Mouse (Mus musculus) adrenal gland, adult 8-10 months (tissue): Measurements from ENCODE around the gene Grhl3. TPM values are rescaled to one million over a fixed set of nuclear protein-coding genes. Genes with fewer than 3 reads are reported as not detected.

ENCODE experiments used
- DNase-seq: peaks from one replicate; pipeline ENCODE4 v3.0.0; 2022
- total RNA-seq, 4 experiments: library from RNA; stranded (reverse); gene quantifications; 2 replicates each; pipeline ENCODE4 v1.2.4; 2022

Gene Grhl3
- total RNA-seq, 4 experiments from 2014 or later: 0.15 to 0.24 TPM; not detected in 2

GRCm38 (mm10) chr4:135572276-135572675 lies 1.2 kb downstream of the Grhl3 start:
- no peak for DNase-seq

DNA sequence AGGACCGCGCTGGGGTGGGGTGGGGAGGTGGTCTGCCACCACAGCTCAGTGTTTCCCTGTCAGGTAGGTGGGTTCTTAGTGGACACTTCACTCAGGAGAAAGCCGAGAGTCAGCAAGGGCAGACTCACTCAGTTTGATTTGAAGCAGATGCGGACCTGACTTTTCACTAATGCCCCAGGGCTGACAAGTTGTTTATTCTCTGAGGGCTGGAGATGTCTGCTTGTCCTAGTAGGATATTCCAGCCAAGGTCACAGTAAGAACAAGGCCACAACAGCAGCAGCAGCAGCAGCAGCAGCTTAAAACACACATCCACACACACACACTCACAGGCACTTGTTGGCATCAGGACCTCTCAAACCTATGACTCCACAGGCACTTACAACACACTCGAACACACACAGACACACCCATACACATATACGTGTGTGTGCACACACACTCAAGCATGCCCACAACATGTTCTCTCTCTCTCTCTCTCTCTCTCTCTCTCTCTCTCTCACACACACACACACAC lies 2.3 kb downstream of the Grhl3 start:
- no peak for DNase-seq

- DNase-seq: no peak
Measured at GRCm38 (mm10) chr4:135570152-135571036, 3.0 kb downstream of the Grhl3 start.

DNA sequence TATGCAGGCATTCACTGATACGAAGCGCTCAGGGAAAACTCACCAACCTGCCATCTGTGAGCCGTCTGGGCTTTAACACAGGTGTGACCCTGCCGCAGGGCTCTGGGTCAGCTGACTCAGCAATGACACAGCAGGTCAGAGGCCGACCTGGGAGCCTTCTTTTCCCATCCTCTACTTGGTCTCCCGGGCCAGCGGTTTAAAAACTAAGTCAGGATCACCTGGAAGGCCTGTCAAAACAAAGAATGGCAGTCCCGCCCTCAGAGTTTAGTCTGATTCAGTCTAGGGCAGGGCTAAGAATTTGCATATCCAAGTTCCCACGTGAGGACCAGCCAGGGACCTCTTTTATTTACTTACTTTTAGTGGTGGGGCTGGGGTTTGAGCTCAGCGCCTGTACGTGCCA lies 4.2 kb downstream of the Grhl3 start:
- no peak for DNase-seq

GRCm38 (mm10) chr4:135567484-135567883 lies 5.9 kb downstream of the Grhl3 start:
- no peak for DNase-seq

DNA sequence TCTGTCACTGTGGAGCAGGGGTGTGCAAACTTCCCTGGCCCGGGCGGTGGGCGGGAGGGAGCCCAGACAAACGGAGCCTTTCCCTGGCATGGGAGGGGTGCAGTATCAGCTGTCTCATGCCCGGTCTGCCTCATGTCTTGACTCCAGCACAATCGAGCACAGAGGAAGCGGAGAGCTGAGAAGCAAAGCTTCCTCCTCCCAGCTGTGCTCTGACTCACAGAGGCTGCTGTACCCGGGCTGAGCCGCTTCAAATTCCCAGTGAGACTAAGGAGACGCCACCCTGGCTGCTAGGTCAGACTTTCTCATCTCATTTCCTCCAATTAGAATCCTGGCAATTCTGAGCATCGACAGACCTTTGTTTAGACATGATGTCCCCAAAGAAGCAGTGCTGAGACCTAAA lies 6.4 kb downstream of the Grhl3 start:
- DNase-seq: no peak

- no peak for DNase-seq
Measured at GRCm38 (mm10) chr4:135565400-135565799, 8.0 kb downstream of the Grhl3 start.

DNA sequence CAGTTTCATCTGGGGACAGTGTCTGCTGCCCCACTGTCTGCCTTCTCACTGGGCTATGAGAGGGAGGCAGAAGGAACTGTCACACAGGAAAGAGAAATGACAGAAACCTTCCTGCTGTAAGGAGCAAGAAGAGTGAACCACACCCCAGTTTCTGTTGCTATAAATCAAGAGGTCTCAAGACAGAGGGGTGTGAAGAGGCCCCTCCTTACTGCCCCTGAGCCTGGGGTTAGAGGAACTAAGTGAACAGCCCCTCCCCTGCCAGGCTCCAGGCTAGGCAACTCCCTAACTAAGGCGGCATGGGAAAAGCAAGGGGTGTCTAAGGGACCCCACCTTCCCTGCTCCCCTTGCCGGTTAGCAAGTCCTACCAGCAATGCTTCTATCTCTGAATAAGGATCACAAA lies 9.6 kb downstream of the Grhl3 start:
- no peak for DNase-seq

GRCm38 (mm10) chr4:135549323-135549722 lies 24.1 kb downstream of the Grhl3 start:
- no peak for DNase-seq

DNA sequence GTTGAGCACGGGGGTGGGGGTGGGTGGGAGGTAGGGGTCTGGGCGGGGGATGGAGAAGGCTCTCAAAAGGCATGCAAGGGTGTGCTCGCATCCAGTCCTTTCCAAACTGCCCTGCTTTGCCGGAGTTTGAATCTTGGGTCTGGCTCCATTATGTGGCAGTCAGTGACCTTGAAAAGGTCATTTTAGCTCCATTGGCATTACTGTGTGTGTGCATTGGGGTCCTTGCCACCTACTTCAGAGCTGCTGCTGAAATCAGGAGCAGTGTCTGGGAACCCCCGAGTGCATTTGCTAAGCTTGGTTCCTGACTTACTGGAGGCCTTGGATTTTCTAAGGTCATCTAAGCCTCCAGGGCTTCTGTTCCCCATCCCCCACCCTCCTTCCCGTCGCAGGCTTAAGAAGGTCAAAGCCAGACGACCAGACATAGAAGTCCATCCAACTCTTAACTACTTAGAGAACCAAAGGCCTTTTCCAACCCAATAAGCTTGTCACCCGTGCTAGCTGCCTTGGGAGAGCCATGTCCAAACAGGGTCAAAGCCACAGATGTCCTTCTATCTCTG lies 24.8 kb downstream of the Grhl3 start:
- DNase-seq: no peak

DNA sequence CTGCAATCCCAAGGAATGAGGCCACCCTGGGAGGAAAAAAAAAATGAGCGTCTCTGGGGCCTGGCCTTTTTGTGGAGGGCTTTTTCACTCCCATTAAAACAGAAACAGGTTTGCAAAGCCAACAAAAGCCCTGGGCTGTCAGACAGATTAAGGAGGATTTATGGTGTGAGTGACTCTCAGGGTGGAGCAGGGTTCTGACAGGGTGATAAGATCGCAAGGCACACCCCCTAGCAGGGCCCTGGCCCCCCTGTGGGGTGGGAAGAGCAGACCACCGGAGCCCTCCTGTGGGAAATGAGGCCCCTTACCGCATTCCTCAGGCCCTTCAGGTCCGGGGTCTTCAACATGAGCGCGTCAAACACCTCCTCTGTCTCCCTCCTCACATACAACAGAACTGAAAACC lies 25.3 kb downstream of the Grhl3 start:
- DNase-seq: no peak

- no peak for DNase-seq
Measured at GRCm38 (mm10) chr4:135547551-135547950, 25.9 kb downstream of the Grhl3 start.

DNA sequence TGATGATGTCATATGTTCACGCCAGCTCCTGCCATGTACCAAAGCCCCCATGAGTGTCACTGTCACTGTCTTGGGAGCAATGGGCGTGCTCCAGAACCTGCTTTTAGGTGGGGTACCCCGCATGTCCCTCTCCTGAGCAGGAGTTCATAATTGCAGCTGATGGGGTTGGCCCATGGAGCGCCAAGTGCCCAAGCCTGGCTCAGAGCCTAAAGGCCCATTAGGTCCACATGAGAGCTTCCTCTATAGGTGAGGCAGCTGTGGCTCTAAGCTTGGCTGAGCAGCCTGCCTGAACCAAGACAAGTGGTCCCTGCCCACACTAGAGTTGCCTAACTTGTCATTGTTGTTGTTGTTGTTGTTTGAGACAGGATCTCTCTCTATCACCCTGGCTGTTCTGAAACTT lies 26.6 kb downstream of the Grhl3 start:
- DNase-seq: no peak

GRCm38 (mm10) chr4:135546008-135546407 lies 27.4 kb downstream of the Grhl3 start:
- no peak for DNase-seq

GRCm38 (mm10) chr4:135545080-135545511 lies 28.3 kb downstream of the Grhl3 start:
- DNase-seq: no peak

GRCm38 (mm10) chr4:135544284-135544683 lies 29.1 kb downstream of the Grhl3 start:
- DNase-seq: no peak

- DNase-seq: no peak
Measured at GRCm38 (mm10) chr4:135540057-135540456, 33.4 kb downstream of the Grhl3 start.

- DNase-seq: no peak
Measured at GRCm38 (mm10) chr4:135539056-135539455, 34.4 kb downstream of the Grhl3 start.

GRCm38 (mm10) chr4:135535021-135535420 lies 38.4 kb downstream of the Grhl3 start:
- no peak for DNase-seq

DNA sequence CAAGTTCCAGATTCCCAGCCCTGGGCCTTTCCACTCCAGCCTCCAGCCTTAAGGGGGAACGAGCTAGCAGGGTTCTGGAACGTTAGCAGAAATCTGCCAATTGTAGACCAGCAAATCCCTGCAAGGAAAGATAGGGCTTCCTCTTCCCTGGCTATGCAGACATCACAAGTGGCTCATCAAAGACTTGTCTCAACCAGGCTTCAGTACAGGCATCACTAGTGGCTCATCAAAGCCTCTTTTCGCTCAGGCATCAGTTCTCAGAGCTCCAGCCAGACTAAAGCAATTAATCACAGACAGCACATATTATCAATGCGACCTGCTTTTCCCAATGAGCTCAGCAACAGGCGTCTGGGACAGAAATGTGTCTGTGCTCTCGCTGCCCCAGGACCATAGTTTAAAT lies 40.4 kb downstream of the Grhl3 start:
- no peak for DNase-seq

- no peak for DNase-seq
Measured at GRCm38 (mm10) chr4:135531771-135532613, 41.4 kb downstream of the Grhl3 start.

- no peak for DNase-seq
Measured at GRCm38 (mm10) chr4:135531236-135531635, 42.2 kb downstream of the Grhl3 start.

- DNase-seq: no peak
Measured at GRCm38 (mm10) chr4:135530270-135530669, 43.2 kb downstream of the Grhl3 start.
